Mouse (Mus musculus): Measurements from ENCODE around the gene Fam57a.

DNA sequence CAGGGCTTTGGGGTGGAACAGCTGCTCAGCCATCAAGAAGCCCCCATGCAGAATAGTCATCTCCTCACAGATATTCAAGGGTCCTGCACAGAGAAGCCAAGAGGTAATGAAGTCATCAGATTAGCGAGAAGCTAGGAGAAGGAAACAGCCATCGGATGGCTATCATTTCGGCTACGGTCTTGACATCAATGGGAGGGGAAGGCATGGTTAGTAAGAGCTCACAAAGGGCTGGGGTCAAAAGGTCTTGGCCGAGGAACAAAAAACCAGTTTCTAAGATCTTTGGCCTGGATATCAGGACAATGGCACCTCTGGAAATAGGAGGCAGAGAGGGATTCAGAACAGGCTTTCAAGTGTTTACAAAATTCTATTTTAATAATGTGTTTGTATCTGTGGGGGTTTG lies 34.4 kb downstream of the Fam57a start:
- TF ChIP-seq CTCF (IDR thresholded peaks at IDR 0.05; ENCODE audit: control insufficient read depth, insufficient read depth, low read length) (no peak), POLR2A (IDR thresholded peaks at IDR 0.05; ENCODE audit: borderline replicate concordance, control insufficient read depth, low read depth, low read length) (no peak)

Data from bone marrow, adult 2 months (tissue).